Mouse (Mus musculus) adipocyte (in vitro differentiated cells): ENCODE measurements around the gene Hoxd8.

Experiments used
- DNase-seq: peaks from one replicate; pipeline ENCODE4 v3.0.0-alpha.2; 2016; ENCODE audit warnings: low spot score

The Hoxd8 gene

DNA sequence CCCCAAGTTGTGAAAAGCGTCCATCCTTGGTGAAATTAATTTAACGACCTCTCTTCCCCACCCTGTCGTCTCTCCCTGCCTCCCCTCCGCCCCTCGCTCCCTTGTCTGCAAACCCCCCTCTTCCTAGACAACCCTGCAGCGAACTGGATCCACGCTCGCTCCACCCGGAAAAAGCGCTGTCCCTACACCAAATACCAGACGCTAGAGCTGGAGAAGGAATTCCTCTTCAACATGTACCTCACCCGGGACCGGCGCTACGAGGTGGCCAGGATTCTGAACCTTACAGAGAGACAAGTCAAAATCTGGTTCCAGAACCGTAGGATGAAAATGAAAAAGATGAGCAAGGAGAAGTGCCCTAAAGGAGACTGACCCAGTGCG lies 5.4 kb upstream of the Hoxd8 start:
- DNase-seq, result no peak

DNA sequence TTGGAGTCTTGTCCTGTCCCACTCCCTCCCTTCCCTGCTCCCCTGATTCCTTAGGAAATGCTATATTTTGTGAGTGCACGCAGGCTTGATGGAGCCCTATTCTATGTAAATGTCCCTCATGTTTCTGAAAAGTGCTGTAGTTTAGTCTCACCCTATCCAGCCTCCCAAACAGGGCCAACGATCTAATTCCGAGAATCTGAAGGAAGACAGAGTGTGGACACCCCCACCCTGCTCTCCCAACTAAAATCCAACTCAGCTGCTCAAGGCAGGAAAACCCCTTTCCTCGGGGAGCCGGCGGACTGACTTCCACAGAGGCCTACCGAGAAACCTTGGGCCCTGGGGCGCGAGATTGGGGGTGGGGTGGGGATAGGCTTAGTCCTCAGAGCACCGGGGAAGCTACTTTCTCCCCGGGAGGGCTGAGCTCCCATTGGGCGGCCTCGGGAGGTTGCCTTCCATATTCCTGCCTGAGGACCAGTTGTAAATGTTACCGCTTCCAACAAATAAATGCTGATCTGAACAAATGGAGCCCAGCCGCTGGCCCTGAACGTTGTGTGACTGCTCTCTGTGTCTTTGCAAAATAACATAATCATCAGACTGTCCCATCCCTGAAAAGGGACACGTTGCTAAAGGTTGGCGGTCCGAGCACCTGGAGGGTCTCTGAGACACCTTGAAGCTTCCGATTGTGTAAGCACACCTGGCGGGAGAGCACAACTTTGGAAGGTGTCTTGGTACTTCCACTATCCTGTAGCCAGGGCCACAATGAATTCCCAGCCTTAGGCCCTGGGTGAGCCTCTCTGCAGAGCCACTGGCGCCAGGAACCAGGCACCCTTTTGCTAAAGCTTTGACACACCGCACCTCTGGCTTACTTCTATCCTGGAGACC lies 4.5 kb upstream of the Hoxd8 start:
- DNase-seq, result no peak

DNA sequence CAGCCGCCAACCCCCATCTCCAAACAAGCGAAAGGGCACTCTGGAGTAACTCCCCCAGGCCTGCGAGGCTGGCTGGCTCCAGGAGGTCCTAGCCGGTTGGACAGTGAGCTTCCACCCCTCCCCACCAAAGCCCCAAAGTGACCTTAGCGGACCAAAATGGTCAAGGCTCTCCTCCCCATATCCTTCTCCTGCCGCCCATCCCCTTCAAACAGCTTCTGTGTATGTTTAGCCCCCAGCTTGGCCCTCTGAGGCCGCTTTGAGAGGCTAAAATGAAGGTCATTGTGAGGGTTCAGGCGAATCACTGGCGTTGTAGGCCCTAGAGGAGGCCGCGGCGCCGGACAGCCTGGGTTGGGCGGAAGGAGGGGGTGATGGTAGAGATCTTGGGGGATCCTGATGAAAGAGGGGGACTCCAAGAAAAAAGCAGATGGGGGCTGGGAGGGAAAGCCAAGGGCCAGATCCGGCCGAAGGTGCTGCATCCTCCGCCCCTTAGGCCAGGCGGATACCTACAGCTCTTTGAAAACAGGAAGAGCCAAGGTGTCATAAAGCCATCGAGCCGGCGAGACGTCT lies 3.8 kb upstream of the Hoxd8 start:
- no peak for DNase-seq

DNA sequence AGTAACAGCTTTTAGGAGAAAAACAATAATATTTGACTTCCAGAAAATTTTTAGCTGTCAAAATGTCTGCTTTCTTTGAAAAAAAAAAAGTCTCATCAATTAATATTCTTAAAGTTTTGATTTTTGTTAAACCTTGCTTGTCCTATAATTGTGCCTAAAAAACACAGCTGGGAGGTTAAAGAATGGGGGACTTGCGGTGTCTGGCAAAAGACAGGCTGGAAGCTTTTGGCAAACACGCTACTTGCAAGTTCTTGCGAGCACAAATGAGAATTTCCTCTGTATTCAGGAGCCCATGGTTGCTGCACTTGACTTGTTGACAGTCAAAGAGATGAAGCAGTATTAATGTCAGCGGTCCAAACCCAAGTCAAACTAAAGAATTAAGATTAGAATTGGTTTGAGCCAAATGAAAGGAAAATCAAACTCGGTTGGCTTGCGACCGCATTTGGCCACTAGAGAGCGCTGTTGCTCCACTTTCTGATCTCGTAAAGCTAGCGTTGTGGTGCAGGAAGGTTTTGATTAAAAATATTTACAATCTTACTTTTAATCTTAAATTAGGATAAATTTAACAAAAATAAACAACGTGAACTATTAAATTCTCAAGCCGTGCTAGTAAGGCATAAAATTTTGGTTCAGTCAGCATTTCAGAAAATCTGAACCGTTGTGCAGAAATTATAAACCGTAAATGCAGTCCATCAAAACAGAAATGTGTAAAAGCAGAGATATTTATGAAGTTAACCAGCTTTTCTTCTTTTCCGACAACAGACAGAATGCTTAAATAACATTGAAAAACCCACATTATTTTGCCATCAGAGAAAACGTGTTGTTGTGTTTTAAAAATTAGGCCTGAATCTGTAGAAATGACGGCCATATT lies 2.2 kb upstream of the Hoxd8 start:
- peak; percentile 91 for DNase-seq

DNA sequence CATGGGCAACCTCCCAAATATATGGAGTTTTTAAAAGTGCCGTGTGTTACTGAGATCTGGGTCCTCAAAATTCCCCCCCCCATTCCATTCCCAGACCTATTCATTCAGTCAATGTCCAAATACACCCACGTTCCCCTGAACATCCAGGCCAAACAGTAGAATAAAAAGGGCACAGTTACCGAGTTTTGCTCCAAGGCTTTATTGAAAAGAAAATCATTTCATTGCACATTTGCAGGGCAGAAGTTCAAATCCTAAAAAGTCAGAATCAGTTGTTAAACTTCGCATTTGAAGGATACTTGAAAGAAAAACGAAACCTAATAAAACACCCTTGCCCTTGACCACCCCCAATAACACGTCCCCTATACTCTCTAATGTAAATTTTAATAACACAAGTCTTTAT lies 1.6 kb upstream of the Hoxd8 start:
- DNase-seq, result no peak

DNA sequence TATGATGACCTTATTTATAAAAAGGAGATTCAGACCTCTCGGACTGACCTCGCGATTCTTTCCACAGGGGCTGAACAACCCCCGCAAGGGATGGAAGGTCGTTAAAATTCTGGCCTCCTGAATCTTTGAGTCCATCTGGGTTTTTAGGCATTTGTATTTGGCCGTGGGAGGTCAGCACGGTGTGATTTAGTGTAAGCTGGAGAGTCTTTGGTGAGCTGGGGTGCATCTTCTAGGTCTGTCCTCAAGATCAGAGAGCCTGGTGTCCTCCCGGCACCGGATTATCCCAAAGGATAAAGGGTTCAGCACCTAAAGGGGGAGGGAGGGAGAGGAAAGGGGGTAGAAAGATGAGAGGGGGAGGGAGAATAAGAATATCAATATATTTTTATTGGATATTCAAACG lies 1.1 kb upstream of the Hoxd8 start:
- no peak for DNase-seq

DNA sequence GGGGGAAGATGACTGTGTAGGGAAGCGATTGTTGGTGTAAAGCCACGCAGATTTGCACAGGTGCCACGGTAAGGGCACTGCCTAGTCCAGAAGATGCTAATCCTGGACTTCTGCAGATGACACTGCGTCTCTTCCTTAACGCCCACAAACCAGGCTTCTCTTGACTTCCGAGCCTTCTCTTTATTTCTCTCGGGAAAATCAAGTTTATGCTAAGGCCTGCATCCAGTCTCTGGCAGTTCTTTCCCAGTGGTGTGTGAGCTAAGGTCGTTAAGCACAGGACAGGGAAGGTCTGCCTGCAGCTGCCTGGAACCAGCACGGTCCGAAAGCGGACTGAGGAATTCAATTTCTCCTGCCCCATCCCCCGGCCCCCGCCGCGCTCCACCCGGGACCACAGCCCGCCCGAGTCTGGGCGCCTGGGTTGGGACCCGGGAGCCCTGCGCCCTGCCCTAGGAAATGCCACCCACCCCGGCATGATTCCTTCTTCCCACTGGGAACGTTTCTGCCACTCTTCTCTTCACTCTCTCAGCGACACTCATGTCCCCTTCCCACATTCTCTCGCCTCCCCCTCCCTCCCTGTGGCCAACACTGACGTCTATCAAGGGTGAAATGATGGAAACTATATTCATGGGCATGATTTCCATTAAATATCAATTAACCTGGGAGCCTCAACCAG lies 559 bp upstream of the Hoxd8 start:
- DNase-seq, result no peak

DNA sequence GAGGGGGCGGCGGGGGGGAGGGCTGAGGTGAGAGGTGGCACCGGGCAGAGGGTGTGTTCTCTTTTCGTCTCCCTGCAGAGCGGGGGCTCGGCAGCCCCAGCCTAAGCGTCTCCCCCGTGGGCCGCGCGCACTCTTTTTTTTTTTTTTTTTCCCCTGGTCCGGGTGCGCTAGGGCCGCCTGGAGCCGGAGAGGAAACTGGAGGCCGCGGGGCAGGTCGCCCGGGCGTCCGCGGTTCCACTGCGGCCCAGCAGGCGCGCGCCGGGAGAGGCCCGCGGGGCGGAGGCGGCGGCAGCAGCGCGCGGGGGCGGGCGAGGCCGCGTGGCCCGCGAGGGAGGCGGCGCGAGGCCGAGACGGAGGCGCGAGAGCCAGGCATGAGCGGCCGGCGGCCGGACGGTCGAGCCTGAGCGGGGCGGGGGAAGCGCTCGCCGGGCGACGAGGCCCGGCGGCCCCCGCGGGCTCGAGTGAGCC lies 618 bp downstream of the Hoxd8 start:
- DNase-seq, result no peak

DNA sequence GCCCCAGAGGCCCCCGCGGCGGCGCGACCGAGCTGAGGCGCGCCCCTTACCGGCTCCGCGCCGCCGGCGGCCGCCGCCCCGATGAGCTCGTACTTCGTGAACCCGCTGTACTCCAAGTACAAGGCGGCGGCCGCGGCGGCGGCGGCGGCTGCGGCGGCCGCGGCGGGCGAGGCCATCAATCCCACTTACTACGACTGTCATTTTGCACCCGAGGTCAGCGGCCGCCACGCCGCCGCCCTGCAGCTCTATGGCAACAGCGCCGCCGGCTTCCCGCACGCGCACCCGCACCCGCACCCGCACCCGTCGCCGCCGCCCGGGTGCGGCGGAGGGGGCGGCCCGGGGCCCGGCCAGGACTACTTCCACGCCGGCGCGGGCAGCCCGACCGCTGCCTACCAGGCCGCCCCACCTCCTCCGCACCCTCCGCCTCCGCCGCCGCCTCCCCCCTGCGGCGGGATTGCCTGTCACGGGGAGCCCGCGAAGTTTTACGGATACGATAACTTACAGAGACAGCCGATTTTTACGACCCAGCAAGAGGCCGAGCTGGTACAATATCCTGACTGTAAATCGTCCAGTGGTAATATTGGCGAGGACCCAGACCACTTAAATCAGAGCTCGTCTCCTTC lies 1.2 kb downstream of the Hoxd8 start:
- DNase-seq, result peak; percentile 77

DNA sequence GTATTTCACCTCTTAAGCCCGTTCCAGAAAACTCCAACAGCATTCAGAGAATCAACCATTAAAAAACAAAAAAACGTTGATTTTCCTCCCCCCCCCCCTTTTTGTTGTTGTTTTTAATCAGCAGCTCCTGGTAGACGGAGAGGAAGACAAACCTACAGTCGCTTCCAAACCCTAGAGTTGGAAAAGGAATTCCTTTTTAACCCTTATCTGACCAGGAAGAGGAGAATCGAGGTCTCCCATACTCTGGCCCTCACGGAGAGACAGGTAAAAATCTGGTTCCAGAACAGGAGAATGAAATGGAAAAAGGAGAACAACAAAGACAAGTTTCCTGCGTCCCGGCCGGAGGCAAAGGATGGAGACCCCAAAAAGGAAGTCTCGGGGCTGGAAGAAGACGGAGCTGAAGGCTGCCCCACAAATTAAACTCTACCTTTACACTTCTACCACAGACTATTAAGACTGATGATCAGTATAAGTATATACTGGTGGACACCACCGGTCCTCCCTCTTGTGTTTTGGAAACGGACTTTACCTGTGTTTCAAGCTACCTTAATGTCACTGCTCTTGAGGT lies 2.1 kb downstream of the Hoxd8 start:
- DNase-seq, result peak; percentile 36

DNA sequence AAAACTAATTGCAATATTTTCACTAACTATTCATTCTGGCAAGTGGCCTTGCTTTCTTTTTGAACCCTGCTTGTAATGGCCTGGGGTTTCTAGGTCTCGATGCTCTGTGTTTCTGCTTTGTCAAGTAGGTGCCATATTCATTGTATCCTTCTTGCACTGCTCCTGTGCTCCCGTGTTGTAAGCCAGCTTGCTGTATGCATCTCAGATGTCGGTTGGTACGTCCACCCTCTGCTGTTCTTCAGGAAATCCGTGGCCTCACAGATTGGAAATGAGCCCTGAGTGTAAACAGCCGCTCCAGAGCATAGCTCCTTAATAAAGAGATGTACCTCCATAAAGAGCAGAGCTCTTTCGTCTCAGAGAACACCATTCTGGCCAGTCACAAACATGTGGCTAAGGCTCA lies 3.2 kb downstream of the Hoxd8 start:
- DNase-seq, result peak; percentile 43

DNA sequence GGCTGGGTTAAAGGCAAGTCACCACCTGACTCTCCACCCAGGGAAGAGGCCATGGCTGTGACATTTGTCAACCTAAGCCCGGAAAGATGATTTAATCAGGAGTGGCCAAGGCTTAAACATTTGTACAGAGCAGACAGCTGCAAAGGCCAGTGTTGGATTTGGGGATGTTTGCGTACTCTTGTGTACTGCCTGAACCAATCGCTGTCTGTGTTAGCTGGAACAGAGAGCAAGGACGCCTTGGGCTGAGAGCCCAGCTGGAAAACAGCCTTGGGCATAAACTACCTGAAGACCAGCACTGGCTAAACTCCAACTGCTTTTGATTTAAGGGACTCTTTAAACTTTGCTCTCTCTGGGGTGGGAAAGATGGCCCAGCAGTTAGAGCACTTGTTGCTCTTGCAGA lies 4.3 kb downstream of the Hoxd8 start:
- DNase-seq, result peak; percentile 89

DNA sequence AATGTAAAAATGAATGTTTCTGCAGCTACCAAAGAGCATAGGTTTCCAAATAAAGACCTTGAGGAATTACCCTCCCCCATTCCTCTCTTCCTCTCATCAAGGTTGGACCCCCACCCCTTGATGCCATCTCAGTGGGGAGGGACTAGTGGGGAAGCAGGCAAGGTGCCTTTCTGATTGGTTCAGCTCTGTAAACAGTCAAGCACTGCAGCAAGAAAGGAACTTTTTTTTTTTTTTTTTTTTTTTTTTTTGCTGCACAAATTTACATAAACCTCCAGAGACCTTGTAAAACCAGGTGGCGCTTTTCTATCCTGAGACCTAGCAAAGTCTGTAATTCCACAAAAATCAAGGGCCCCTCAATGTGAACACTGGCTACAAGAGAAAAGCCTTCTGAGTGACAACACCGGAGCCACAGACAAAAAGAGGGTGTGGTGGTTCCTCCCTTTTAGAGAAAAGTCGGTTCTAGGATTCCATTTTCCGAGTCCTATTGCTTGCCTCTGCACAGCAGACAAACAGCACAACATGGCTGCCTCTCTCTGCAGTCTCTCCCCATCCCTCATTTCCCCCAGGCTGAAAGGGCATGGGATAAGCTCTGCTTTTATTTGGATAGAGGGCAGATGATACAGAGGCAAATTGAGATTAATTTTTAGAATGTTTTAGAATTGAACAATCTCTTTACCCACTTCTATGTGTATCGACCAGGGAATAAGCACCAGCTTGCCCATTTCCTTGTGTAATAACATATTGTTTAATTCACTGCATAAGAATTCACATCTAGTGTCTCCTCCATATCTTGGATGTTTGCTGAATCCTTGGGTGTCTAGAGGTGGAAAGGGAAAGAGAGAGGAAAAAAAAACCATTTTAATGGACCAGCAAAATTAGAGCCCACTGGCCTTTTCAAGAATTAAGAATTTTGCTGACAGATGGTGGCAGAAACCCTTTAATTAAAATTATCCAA lies 5.3 kb downstream of the Hoxd8 start:
- peak; percentile 53 for DNase-seq

DNA sequence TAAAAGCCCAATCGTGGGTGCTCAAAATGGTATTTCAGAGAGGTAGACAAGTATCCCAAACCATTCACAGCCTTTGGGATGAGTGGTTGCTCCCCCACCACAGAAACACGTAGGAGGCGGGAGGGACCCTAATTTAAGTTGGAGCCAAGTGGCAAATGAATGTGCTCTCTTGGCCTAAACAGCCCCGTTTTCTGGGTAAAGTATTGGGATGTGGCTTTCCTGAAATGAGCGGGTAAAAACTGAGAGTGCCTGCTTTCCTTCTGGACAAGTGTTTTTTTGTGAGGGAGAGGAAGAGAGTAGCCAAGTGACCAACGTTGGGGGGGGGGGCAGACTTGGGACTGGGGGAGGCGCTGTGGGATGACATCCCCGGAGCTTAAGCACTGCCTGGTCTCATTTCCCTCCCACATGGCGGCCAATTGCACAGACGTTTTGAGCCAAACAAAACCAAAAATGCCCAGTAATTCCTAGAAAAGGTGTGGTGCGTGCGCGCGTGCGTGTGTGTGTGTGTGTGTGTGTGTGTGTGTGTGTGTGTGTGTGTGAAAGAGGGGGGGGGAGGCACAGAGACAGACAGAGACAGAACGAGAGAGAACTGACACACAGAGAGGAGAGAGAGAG lies 6.6 kb downstream of the Hoxd8 start:
- peak; percentile 83 for DNase-seq

DNA sequence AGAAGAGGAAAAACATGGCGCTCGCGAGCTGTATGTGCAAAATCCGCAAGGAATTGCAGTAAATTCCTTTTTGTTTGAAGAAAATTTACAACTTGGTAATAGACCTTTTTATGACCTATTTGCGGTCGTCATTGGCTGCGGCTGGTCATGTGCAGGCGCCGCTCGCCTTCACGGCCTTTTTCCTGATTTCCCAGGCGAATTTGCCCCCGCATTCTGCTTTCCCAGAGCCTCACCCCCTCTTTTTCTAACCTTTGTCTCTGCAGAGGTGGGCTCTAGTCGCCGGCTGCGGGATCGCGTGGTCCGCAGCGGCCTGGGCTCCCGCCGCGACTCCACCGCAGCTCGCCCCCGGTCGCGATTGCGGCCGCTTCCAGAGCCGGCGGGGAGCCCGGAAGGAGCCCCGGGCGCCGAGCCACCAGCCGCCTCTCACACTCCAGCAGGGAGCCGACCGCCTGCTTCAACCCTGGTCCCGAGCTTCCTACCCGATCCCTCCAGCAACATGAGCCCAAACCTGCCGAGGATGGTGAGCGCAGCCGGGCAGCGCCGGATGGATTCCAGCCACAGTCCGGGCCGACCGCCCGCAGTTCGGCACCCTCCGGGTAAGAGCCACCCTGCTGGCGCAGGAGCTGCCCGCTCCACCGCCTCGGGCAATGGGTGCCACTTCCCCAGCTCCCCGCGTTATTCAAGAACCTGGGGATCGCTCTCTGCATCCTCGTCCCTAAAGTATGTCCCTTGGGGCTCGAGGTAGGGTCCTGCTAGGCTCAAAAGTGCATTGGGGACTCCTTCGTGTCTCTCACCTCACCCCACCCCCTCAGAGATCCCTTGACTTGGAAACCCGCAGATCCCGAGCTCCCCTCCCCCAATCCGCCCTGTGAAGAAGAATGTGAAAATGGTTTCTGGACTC lies 7.6 kb downstream of the Hoxd8 start, which contains the start of the genes Hoxd3 and Hoxd4:
Gene Hoxd3, plus strand, starts transcription at position 207 of the 901 bp plus-strand sequence.
Gene Hoxd4, plus strand, starts transcription at position 209 of the 901 bp plus-strand sequence.
- peak; percentile 89 for DNase-seq

DNA sequence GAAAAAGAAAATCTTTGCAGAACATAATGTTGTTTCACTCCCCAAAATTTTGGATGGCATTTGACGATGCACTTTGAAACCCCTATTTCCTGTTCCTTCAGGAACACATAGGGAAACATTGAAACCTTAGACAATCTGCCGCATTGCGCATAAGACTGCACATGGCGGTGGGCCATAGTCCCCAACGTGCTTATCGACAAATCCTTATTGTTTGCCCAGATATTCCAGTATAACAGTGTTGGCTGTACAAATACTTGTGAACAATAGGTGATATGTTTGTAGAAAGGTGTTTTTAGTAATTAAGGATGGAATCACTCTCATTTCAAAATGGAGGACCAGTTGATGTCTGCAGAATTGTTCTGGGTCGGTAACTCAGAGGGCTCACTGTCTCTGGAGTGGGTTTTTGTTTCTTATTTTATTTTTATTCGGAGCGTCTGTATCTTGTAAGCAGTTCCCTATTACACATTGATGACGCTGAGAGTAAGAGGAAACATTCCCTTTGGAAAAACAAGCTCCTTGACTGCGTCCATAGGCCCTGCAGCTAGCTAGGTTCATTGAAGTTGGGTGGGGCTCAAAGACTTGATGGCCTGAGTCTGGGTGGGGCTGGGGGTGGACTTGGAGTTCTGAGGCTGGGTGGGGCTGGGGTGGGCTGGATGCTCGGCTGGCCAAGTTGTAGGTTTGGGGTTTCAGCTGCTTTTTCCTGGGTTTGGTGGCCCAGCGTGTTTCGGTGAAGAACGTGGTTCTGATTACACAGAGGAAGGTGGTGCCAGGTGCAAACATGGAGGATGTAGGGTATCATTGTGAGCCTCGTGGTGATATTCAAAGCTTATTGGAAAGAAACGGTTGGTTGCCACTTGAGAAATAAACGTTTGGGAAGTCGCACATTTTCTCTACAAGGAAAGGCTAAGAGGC lies 9.1 kb downstream of the Hoxd8 start:
- DNase-seq, result peak; percentile 51

DNA sequence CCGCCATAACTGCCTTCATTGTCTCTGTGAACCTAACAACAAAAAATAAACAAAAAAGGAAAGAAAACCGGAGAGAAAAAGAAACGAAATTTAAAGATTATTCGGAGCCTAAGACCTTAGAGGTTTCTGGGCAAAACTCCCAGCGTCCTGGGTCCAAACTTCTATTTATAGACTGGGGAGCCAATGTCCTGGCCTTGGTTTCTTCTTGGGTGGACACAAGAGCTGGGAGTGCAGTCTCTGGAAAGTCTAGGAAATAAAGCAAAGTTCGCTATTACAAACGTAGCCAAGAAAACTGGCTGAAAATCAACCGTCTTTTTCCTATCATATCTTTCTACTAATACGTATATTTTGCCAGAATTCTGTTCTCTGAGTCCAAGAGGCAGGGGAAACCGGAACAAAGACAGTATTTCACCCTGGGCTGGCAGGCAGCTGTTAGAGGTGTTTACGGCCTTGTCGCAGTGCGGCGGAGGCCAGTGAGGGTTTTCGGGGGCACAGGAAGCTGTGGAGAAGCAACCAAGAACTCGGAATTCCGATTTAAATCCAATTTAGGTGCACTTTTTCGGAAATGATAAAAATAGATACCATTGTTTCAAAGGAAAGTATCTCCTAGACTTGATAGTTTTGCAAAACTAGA lies 9.9 kb downstream of the Hoxd8 start:
- DNase-seq, result peak; percentile 93
